Mouse (Mus musculus): ENCODE data around the gene S100pbp. TPM values are rescaled to one million over a fixed set of nuclear protein-coding genes. Genes with fewer than 3 reads are reported as not detected.

S100pbp gene
- polyA plus RNA-seq, 1 experiment from 2014 or later: 16.7 TPM

DNA sequence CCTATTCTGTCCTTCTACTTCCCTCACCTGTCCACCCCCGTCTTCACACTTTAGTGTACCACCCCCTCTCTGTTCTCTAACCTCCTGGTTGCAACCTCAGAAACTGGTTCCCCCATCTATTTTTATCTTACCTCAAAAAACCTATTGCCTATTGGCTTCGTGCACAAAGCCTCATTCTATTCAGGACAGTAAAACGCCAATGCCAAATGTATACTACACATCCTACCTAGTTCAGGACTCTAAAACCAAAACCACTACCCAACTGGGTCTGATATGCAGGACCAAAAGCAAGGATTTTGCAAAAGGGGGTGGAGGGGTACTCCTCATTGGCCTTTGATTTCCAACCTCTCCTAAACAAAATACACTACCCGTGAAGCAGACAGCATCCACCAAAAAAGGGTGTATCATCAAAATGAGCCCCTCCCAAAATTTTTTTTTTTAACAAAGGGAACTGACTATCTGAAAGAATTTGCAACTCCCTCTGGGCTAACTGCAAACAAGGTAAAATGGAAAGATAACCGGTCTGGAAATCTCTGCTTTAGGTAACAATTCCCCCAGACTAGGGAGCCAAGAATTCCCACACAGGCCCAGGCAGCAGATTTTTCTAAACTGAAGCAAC is 1.4 kb downstream of the S100pbp start:
- Histone ChIP-seq H3K4me2 (peak overlapping the region; percentile 74), H3K9ac (replicated peaks) (peak overlapping the region; percentile 74), H3K36me3 (0 out of 2 replicates have a peak, but pooled peaks cover 2% of the 10 kb centered on the region), H3K9me3 (replicated peaks) (no peaks in the 10 kb centered on the region), H3K4me1 (peaks cover 37% of the 10 kb centered on the region), H3K27ac (replicated peaks) (peak overlapping the region; percentile 93), H3K4me3 (replicated peaks) (peak overlapping the region; percentile 69), H3K27me3 (replicated peaks) (no peaks in the 10 kb centered on the region)
- ATAC-seq (ENCODE audit: low FRiP score): no peak
- 36% methylated on average over 5 of the region's 5 CpGs for WGBS

DNA sequence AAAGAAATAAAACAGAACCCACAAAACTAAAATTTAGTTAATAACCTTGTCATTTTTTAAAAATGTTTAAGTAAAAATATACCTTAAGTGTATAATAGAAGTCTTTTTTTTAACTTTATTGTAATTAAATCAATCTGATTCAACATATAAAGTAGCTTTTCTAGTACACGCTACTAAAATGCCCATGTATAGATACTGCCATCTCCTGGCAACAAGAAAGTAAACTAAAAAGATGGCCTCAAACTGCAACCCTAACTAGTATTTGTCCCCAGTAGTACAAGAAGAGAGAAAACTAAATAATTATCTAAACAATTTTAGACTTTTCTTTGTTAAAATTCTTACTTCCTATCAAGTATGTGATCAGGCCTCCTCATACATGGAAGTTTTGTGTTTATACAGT is 10.0 kb downstream of the S100pbp start:
- 33% methylated on average over 1 of the region's 1 CpGs for WGBS
- H3K4me3 ChIP-seq (replicated peaks): no peak overlapping the region
- no peak overlapping the region for H3K27ac ChIP-seq (replicated peaks)
- no peak overlapping the region for H3K9ac ChIP-seq (replicated peaks)
- H3K4me2 ChIP-seq: no peak overlapping the region
- ATAC-seq (ENCODE audit: low FRiP score): no peak
- no peaks in the 10 kb centered on the region for H3K9me3 ChIP-seq (replicated peaks)
- H3K27me3 ChIP-seq (replicated peaks): no peaks in the 10 kb centered on the region
- H3K36me3 ChIP-seq: peaks cover 42% of the 10 kb centered on the region
- H3K4me1 ChIP-seq: no peaks in the 10 kb centered on the region

DNA sequence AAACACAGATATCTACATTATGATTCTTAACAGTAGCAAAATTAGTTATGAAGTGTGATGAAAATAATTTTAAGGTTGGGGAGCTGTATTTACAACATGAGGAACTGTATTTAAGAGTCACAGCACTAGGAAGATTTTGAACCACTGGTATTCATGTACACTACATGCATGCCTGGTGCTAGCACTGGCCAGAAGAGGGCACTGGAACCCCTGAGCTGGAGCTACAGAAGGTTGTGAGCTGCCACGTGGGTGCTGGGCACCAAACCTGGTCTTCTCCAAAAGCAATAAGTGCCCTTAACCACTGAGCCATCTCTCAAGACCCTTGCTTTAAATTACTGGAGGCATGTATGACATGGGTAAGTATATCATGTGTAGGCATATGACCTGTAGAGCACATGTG is 17.0 kb downstream of the S100pbp start:
- no peak for ATAC-seq (ENCODE audit: low FRiP score)

DNA sequence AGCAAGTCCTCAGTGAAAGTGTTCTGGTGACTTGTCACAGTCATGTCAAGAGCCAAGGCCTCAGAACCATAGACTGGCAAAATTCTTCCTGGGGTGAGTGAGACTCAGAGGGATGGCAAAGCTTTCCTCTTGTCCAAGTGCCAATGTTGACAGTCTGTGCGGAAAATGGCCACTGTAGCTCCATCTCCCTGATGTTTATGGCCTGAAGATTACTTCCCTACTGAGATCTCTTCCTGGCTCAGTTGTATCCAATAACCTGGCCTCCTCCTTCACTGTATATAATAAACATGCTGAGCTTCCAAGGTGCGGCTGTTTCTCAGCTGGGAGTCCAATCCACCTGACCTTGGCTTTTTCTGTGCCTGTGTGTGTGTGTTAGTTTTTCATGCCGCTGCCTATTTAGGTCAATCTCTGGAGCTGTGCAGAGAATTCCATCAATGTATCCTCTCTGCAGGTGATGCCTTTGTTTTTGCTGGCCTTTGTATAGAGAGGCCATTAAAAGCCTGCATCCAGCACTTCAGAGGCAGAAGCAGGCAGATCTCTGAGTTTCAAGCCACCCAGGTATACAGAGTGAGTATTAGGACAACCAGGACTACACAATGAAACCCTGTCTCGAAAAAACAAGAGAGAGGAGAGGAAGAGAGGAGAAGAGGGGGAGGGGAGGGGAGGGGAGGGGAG is 27.8 kb downstream of the S100pbp start:
- Histone ChIP-seq H3K27me3 (replicated peaks) (no peaks in the 10 kb centered on the region), H3K9ac (replicated peaks) (no peak overlapping the region), H3K9me3 (replicated peaks) (no peaks in the 10 kb centered on the region), H3K4me1 (no peaks in the 10 kb centered on the region), H3K36me3 (peaks cover 18% of the 10 kb centered on the region), H3K4me3 (replicated peaks) (no peak overlapping the region), H3K4me2 (no peak overlapping the region), H3K27ac (replicated peaks) (no peak overlapping the region)
- ATAC-seq (ENCODE audit: low FRiP score): no peak
- 66% methylated on average over 4 of the region's 4 CpGs for WGBS

More for the DNA sequence above, 17.0 kb downstream of the S100pbp start:
- H3K4me3 ChIP-seq (replicated peaks): no peak overlapping the region
- H3K9ac ChIP-seq (replicated peaks): no peak overlapping the region
- no peaks in the 10 kb centered on the region for H3K27me3 ChIP-seq (replicated peaks)
- H3K27ac ChIP-seq (replicated peaks): no peak overlapping the region
- H3K36me3 ChIP-seq: peaks cover 44% of the 10 kb centered on the region
- 87% methylated on average over 1 of the region's 1 CpGs for WGBS
- H3K9me3 ChIP-seq (replicated peaks): no peaks in the 10 kb centered on the region
- no peak overlapping the region for H3K4me2 ChIP-seq
- no peaks in the 10 kb centered on the region for H3K4me1 ChIP-seq

DNA sequence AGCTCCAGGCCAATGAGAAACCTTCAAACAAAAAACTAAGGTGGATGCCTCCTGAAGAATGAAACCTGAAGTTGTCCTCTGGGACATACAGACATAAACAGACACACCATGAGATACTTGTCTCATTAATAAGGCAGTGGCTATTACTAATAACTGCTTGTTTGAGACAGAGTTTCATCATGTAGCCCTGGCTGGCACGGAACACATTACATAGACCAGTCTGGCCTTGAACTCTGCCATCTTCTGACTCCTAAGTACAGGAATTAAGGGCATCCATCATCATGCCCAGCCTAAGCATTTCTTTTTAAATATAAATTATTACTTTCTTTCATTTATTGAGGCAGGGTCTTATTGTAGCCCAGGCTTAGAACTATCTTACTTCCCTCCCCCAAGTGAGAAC is 28.5 kb downstream of the S100pbp start:
- Histone ChIP-seq H3K4me3 (replicated peaks) (no peak overlapping the region), H3K4me2 (no peak overlapping the region), H3K27me3 (replicated peaks) (no peaks in the 10 kb centered on the region), H3K9ac (replicated peaks) (no peak overlapping the region), H3K27ac (replicated peaks) (no peak overlapping the region), H3K9me3 (replicated peaks) (no peaks in the 10 kb centered on the region), H3K36me3 (peaks cover 18% of the 10 kb centered on the region), H3K4me1 (no peaks in the 10 kb centered on the region)
- ATAC-seq (ENCODE audit: low FRiP score): no peak
- WGBS: 97% methylated on average over 1 of the region's 1 CpGs

DNA sequence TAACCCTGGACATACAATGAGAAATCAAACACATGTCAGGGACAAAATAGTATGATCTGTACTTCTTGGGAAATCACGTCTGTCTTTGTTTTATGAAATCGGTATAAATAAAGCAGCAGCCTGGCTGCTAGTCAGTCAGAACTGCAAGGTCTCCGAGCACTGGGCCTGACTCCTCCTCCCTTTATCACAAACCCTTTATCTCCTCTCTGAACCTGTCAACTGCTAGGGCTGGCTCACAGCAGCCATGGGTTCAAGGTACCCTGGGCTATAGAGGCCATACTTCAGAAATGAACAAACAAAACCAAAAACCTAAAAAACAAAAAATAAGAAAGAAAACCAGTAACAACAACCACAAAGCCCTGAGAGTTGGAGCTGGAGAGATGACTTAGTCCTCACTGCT is 31.0 kb downstream of the S100pbp start:
- H3K27ac ChIP-seq (replicated peaks): no peak overlapping the region
- no peak overlapping the region for H3K4me2 ChIP-seq
- no peaks in the 10 kb centered on the region for H3K9me3 ChIP-seq (replicated peaks)
- 75% methylated on average over 3 of the region's 3 CpGs for WGBS
- no peak overlapping the region for H3K4me3 ChIP-seq (replicated peaks)
- no peaks in the 10 kb centered on the region for H3K4me1 ChIP-seq
- ATAC-seq (ENCODE audit: low FRiP score): no peak
- H3K9ac ChIP-seq (replicated peaks): no peak overlapping the region
- H3K27me3 ChIP-seq (replicated peaks): no peaks in the 10 kb centered on the region
- H3K36me3 ChIP-seq: peaks cover 22% of the 10 kb centered on the region

DNA sequence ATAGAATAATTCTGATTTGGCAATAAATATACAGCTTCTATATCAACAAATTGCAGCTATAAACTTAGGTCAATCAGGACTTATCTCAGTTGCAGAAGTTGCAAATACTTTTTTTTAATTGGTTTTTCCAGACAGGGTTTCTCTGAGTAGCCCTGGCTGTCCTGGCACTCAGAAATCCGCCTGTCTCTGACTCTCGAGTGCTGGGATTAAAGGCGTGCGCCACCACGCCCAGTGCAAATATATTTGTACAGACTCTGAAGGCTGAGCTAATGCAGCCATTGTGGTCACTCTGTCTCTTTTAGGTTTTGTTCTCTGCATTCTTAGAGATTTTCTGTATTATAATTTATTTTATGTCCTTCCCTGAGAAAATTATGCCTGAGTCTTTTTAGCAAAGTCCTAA is 32.0 kb downstream of the S100pbp start:
- no peak overlapping the region for H3K9ac ChIP-seq (replicated peaks)
- H3K27me3 ChIP-seq (replicated peaks): no peaks in the 10 kb centered on the region
- no peak overlapping the region for H3K4me3 ChIP-seq (replicated peaks)
- H3K36me3 ChIP-seq: peaks cover 27% of the 10 kb centered on the region
- no peak for ATAC-seq (ENCODE audit: low FRiP score)
- WGBS: 93% methylated on average over 5 of the region's 5 CpGs
- H3K4me1 ChIP-seq: no peaks in the 10 kb centered on the region
- H3K9me3 ChIP-seq (replicated peaks): no peaks in the 10 kb centered on the region
- no peak overlapping the region for H3K4me2 ChIP-seq
- no peak overlapping the region for H3K27ac ChIP-seq (replicated peaks)

DNA sequence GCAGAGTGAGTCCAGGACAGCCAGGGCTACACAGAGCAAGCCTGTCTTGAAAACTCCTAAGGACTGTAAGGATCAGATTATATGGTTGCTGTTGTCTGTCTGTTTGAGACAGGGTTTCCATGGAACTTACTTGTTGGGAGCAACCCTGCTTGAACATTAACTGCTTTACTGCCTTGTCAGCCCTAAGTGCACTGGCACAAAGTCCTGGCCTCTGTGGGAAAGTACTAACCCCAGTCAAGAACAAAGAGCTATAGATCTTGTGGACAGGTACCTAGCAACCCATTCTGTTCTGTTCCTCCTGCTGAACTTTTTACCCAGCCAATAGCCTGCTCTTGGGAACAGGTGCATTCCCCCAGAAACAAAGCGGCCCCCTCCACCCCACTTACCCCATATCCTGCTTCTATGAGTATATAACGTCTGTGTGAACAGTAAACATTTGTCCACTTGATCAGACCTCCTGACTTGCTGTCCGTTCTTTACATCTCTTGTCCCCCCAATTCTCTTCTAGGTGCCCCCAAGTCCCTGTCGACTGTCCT is 38.2 kb downstream of the S100pbp start:
- Histone ChIP-seq H3K4me1 (0 out of 2 replicates have a peak, but pooled peaks cover 2% of the 10 kb centered on the region), H3K36me3 (peaks cover 54% of the 10 kb centered on the region), H3K9ac (replicated peaks) (no peak overlapping the region), H3K4me3 (replicated peaks) (no peak overlapping the region), H3K9me3 (replicated peaks) (no peaks in the 10 kb centered on the region), H3K27me3 (replicated peaks) (no peaks in the 10 kb centered on the region), H3K27ac (replicated peaks) (peak overlapping the region; percentile 54; the same call in 1 of the 2 replicates), H3K4me2 (no peak overlapping the region)
- whole genome bisulfite sequencing: 20% methylated on average over 4 of the region's 4 CpGs
- ATAC-seq (ENCODE audit: low FRiP score): peak; percentile 31; the same call in 1 of the 2 replicates

DNA sequence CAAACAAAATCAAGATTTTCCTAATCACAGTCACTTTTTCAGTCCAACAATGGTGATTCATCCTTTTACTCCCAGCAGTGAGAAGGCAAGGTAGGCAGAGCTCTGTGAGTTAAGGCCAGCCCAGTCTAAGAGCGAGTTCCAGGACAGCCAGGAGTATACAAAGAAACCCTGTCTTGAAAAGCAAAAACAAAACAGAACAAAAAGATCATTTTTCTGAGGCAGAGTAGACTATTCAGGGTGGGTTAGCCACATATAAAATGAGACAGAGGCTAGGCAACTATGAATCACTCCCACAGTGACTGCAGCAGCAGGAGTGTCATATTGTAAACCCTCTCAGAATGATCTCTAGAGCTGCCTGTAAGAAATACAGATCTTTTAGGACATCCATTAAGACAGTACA is 40.2 kb downstream of the S100pbp start:
- peak overlapping the region; percentile 25; the same call in 1 of the 2 replicates for H3K27ac ChIP-seq (replicated peaks)
- no peak overlapping the region for H3K9ac ChIP-seq (replicated peaks)
- H3K4me2 ChIP-seq: no peak overlapping the region
- H3K27me3 ChIP-seq (replicated peaks): no peaks in the 10 kb centered on the region
- WGBS: 44% methylated on average over 1 of the region's 1 CpGs
- no peak for ATAC-seq (ENCODE audit: low FRiP score)
- H3K9me3 ChIP-seq (replicated peaks): no peaks in the 10 kb centered on the region
- H3K4me3 ChIP-seq (replicated peaks): no peak overlapping the region
- peaks cover 42% of the 10 kb centered on the region for H3K36me3 ChIP-seq
- peaks cover 15% of the 10 kb centered on the region for H3K4me1 ChIP-seq

DNA sequence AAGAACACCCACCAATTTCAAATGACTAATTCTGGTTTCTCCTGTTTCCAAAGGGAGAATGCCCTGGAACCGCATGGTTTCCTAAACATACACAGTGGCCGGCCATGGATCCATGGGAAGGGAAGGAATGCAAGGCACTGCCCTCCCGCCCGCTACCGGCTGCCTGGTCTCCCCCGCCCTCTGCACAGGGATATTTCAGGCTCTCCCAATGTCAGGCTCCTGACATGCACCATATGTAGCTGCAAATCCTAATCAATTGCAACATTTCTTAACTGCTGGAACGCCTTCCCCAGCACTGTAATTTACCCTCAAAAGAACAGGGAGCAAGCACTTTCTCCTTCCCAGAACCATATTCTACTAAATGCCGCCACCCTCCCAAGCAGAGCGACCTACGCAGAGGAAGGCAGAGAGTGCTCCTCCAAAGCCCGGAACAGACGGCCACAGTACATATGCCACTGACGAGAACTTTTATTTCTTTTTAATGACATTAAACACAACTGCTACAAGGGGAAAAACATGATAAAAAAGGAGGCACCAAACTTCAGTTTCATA is 41.9 kb downstream of the S100pbp start:
- Histone ChIP-seq H3K4me2 (no peak overlapping the region), H3K9ac (replicated peaks) (no peak overlapping the region), H3K4me3 (replicated peaks) (no peak overlapping the region), H3K27ac (replicated peaks) (no peak overlapping the region), H3K4me1 (peaks cover 27% of the 10 kb centered on the region), H3K36me3 (peaks cover 33% of the 10 kb centered on the region), H3K27me3 (replicated peaks) (no peaks in the 10 kb centered on the region), H3K9me3 (replicated peaks) (no peaks in the 10 kb centered on the region)
- 75% methylated on average over 13 of the region's 13 CpGs for WGBS
- no peak for ATAC-seq (ENCODE audit: low FRiP score)

DNA sequence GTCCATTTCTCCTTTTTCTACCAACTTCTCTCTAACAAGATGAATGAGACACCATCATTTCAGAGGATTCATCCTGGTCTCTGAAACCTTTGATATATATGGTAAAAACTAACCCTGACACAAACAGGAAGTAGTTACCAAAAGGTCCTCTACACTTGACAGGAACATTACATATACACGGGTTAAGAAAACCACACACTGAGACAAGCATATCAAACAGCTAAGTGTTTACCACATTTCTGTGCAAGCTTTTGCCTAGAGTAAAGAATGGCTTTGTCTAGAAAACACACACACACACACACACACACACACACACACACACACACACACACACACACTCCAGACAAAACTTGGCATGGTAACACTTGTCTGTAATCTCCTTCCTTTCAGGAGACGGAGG is 43.1 kb downstream of the S100pbp start:
- no peaks in the 10 kb centered on the region for H3K9me3 ChIP-seq (replicated peaks)
- H3K4me1 ChIP-seq: peaks cover 36% of the 10 kb centered on the region
- 58% methylated on average over 2 of the region's 2 CpGs for WGBS
- no peak overlapping the region for H3K9ac ChIP-seq (replicated peaks)
- H3K36me3 ChIP-seq: peaks cover 23% of the 10 kb centered on the region
- no peak overlapping the region for H3K4me2 ChIP-seq
- ATAC-seq (ENCODE audit: low FRiP score): no peak
- 0 out of 2 replicates have a peak overlapping the region, but pooled peaks have one; percentile 33 for H3K27ac ChIP-seq (replicated peaks)
- H3K4me3 ChIP-seq (replicated peaks): no peak overlapping the region
- H3K27me3 ChIP-seq (replicated peaks): no peaks in the 10 kb centered on the region

DNA sequence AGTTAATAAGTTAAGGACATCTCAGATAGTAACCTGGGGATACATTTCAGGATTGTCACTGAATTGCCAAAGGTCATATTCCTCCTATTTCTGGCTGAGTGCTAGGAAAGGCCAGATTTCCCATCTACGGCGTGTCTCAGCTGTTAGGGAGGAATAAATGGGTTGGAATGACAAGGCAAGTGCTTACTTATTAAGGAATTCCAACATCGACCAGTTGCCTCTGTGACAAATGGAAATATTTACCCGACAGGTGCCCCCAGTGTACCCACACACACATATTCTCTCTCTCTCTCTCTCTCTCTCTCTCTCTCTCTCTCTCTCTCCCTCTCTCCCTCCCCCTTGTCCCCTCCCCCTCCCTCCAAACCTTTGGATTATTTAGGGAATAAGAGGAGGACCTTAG is 43.6 kb downstream of the S100pbp start:
- Histone ChIP-seq H3K27me3 (replicated peaks) (no peaks in the 10 kb centered on the region), H3K27ac (replicated peaks) (0 out of 2 replicates have a peak overlapping the region, but pooled peaks have one; percentile 33), H3K4me3 (replicated peaks) (no peak overlapping the region), H3K9ac (replicated peaks) (no peak overlapping the region), H3K9me3 (replicated peaks) (no peaks in the 10 kb centered on the region), H3K4me2 (no peak overlapping the region), H3K36me3 (peaks cover 21% of the 10 kb centered on the region; the same call in 1 of the 2 replicates), H3K4me1 (peaks cover 40% of the 10 kb centered on the region)
- 52% methylated on average over 4 of the region's 4 CpGs for WGBS
- ATAC-seq (ENCODE audit: low FRiP score): no peak
